Mouse (Mus musculus): Measurements from ENCODE around the gene Tnni3k. TPM values are rescaled to one million over a fixed set of nuclear protein-coding genes. Genes with fewer than 3 reads are reported as not detected.

The Tnni3k gene
- not detected in 2 replicates for total RNA-seq (2015)
- total RNA-seq (2017): not detected in 2 replicates

DNA sequence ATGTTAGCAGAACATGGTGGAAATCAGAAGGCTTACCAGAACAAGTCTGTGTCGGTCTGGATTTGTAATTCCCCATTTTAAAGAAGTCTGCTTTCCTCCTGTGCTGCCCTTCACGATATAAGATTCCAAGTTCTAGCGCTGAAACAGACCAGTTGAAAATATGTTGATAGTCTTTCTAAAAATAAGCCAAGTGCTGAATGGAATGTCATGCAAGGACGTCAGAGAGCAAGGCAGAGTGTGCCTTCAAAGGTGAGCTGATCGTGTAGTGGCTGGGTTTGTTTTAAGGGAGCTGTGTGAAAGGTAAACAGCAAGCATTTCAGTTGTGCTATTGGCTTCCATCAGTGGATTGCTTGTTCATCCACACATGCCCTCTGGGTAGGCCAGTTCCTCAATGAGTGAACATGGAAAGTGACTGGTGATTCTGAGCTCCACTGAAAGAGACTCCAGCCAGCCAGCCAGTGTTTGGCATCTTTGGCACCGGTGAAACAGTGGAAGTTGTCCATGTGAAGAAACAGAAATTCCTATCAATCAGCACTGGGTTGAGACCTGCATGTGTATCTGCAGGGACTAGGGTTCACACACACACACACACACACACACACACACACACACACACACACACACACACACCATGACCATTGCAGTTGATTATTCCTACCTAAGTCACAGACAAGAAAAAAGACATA, at the start of gene Tnni3k:
TSS of gene Tnni3k (minus strand) at position 177 of the 686 bp plus-strand sequence.
- no peak for ATAC-seq (ENCODE audit: poor library complexity, severe bottlenecking)

DNA sequence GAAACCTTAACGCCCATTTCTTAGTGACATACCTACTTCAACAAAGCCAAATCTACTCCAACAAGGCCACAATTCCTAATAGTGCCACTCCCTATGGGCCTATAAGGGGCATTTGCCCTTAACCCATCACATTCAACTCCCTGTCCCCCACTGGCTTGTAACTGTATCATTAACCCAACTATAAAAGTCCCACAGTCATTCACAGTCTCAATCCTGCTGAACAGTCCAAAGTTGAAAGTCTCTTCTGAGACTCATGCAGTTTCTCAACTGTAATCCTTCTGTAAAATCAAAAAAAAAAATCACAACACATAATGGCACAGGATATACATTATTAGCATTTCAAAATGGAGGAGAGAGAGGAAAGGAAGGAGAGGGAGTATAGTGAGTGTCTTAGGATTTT, 44.1 kb upstream of the Tnni3k start:
- no peak for ATAC-seq (ENCODE audit: poor library complexity, severe bottlenecking)

DNA sequence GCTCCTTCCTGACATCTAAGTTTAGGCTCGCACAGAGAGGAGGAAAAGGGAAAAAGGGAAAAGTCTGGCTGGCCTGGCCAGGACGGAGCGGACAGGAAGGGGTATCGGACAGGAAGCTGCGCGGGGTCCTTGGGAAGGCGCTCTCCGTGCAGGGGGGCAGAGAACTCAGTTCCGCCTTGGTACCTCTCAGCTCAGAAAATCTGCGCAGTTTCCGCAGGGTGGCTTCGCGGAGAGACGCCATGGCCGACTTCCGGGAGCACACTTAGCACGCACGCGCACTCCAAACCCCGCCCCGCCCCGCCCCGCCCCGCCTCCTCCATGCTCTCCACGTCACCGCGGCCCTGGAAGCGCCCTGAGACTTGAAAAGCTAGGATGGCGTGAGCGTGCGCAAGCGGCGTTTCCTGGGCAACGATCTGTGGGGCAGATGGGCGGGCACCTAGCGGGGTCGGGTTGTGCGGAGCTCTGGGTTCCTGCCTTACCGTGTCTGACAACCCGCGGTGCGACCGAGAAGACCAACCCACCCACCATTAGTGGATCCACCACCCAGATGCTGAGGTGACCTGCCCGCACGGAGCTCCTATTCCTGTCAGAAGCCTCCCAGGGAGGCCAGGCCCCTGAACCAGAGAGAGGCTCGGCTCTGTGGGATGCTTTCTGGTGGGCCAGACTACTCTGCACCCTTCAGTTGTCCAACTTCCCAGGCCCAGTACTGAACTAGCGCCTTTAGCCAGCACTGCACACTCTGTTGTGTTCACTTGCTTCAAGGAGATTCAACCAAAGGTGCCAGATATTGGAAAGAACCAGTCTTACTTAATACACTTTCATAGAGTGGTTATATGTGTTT, 38.1 kb upstream of the Tnni3k start, which contains the start of the genes Fpgt and Lrriq3:
TSS of gene Fpgt (minus strand) at position 288 of the 841 bp plus-strand sequence.
TSS of gene Lrriq3 (plus strand) at position 319 of the 841 bp plus-strand sequence.
- peak; percentile 91 for ATAC-seq (ENCODE audit: poor library complexity, severe bottlenecking)

DNA sequence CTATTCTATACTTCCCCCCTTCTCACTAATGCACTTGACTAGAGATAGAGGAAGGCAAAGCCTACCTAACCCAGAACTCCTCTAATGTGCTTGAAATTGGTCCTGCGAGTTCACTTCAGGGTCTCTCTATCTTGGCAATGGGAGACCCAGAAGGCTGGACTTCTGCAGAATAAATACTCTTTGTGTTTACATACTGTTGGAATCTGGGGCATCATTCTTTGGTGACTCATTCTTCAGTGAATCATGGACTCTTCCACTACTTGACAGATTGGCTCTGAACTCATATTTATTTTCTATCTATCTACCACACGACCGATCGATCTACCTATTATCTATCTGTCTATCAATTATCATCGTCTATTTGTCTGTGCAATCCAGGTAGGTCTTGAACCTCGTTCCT, 36.9 kb upstream of the Tnni3k start:
- ATAC-seq (ENCODE audit: poor library complexity, severe bottlenecking): no peak

DNA sequence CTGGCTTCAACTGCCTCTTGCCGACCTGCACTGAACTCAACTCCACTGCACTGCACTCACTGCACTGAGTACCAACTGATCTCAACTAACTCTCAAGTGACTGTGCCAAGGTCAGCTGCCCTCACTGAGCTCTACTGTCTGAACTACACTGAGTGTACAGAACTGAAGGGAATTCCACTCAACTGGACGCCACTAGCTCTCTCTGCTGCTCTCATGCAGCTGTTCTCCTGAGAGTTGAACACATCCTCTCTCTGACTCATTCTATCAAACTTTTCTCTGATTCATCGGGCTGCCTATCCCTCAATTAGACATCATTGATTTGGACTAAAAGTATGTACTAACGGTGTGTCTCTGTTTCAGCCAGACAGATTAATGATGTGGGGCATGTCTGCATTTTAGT, 22.7 kb upstream of the Tnni3k start:
- no peak for ATAC-seq (ENCODE audit: poor library complexity, severe bottlenecking)

DNA sequence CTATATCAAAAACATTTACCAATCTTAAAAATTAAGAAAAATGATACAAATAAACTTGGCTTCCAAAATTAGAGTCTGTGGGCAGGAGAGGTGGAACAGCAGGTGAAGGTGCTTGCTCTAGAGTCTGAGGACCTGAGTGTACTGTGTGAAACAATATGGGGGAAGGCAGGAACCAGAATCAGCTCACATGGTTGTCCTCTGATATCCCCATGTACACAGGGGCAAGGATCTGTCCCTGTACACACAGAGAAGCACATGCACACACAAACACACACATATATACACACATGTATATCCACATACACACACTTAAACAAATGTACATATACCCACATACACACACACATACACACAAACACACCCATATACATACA, 4.2 kb upstream of the Tnni3k start:
- no peak for ATAC-seq (ENCODE audit: poor library complexity, severe bottlenecking)

DNA sequence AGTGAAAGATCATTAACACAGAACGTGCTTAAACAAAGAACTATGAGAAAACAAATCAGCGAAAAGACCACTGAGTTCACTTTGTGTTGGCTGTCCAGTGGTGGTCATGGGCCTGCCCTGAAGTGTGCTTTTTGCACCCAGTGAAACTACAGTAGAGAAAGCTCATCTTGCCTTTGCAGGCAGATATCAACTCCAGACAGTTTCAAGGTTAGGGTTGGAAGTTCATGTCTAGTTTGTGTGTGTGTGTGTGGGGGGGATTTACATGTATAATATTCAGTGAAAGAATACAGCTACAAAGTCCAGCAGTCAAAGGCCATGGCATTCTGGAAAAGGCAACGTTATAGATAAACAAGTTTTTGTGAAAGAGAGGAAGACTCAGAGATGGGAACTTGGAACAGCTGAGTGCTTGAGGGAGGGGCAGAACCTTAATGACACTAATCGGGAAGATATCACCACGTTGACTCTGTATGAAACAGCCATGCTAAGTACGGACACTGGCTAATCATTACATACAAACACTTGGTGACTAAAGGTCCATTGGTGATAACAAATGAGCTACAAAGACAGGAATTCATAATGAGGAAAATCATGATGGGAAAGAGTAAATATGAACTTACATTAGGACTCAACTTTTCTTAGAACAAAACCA, 3.7 kb upstream of the Tnni3k start:
- no peak for ATAC-seq (ENCODE audit: poor library complexity, severe bottlenecking)

DNA sequence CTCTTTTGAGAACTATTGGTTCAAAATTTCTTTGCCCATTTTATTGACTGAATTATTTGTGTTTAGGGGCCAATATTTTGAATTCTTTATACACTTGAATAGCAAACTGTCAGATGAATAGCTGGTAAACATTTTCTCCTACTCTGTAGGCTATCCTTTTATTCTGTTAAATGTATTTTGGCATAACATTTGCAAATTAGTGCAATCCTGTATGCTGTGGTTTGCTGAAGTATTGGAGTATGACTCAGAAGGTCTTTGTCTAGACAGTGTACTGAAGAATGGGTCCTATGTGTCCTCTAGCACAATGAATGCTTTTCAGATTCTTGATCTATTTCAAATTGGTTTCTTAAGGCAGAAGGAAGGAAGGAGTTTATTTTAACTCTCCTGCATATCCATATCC, 2.4 kb upstream of the Tnni3k start:
- ATAC-seq (ENCODE audit: poor library complexity, severe bottlenecking): no peak

DNA sequence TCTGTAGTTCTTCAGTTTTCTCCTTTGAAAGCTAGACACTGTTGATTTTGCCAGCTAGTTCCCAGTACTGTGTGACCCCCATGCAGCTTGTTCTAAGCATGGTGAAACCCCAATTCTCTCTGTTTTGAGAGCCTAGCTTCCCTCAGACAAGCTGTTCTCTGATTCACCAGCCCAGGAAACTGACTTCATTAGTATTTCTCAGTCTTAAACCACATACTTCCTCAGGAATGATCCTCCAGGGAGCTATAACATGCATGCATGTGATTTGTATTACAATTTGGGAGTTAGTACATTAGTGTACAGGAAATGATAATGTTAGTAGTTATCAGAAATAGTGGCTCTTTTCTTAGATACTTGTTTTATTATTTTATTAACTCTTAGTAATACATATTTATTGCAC, 1.4 kb upstream of the Tnni3k start:
- no peak for ATAC-seq (ENCODE audit: poor library complexity, severe bottlenecking)

DNA sequence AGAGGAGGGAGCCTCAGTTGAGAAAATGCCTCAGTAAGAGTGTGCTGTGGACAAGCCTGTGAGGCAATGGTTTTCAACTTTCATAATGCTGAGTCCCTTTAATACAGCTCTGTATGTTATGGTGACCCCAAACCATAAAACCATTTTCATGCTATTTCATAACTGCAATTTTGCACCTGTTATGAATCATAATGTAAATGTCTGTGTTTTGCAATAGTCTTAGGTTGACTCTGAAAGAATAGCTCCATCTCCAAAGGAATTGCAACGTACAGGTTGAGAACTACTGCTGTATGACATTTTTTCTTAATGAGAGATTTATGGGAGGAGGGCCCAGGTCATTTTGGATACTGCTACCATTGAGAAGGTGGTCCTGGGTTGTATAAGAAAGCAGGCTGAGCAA, 2.0 kb downstream of the Tnni3k start:
- no peak for ATAC-seq (ENCODE audit: poor library complexity, severe bottlenecking)

DNA sequence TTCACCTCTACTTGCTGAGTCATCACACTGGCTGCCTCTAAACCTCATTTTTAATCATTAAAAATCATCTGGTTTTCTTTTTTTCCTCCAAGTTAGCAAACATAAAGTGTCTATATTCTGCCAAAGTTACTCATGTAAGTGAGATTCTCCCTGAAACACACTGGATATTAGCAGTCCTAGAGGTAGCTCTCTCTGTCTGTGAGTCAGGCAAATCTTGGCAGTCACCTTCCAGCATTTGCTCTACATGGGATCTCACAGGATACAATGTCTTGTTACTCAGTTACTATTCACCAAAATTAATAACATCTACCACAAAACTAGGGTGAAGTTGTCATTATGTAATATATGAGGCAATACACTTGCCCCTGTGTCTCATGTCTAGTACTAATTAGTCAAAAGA, 3.2 kb downstream of the Tnni3k start:
- no peak for ATAC-seq (ENCODE audit: poor library complexity, severe bottlenecking)

DNA sequence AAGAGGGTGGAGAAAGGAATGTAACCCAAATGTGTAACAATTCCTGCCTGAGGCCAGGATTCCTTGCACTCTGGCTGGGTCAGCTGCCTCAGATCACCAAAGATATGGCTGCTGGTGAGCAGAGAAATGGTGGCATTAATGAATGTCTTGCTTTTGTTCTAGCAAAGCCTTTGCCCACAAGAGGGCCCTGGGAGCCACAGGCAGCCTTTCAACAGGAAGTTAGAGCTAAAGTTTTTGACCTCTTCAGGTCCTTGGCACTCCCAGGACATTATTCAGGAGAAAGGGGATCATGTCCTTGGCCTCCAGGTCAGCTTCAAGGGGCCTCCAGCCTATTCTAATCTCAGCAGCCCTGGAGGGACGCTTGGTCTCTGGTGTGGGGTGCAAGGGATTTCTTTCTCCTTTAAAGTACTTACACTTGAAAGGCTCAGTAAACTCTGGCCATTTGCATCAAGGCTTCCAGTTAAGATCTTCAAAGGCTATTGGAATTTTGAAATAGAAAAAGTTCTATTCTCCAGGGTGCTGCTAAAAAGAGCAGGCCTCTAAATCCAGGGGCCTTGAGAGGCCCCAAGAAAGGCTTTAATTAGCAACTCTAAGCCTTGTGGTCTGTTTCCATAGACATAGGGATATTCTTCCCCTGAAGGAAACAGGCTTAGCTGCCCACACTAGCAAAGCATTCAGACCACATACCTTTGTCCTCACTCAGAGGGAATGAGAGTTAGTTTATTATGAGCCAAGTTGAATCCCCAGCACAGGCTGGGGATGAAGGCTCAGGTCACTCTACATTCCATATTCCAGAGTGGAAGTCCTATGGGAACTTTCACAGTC, 16.0 kb downstream of the Tnni3k start:
- ATAC-seq (ENCODE audit: poor library complexity, severe bottlenecking): no peak

DNA sequence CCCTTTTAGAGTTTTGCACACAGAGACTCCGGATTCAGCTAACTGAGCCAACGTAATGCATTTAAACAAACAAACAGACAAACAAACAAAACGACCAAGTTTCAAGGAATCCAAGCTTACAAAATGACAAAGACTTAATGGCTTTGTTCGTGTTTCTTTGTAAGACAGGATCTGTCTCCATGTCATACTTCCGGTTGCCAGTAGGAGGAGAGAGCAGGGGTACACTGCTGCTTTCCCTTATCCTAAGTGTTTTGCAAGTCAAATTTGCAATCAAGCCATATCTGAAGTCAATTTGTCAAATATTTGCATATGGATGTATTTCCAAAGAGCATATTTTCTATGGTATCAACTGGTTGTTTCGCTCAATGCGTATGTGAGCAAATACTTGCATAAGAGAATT, 20.9 kb downstream of the Tnni3k start:
- ATAC-seq (ENCODE audit: poor library complexity, severe bottlenecking): no peak

DNA sequence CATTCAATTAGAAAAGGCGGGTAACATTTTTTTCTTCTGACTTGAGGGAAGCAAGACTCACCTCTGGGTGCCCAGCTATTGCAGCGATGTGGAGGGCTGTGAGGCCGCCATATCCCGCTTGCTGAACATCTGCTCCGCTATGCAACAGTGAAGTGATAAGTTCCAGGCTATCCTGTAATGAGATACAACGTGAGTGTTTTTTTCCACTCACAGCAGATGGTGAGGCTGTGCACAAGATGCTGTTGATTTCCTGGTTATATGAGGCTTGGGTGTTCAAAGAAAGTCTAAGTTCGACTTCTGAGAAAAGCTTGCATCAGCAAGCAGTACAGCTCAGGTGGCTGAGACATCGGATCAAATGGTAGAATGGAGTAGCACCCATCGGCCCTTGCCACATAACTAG, 25.0 kb downstream of the Tnni3k start:
- ATAC-seq (ENCODE audit: poor library complexity, severe bottlenecking): no peak

DNA sequence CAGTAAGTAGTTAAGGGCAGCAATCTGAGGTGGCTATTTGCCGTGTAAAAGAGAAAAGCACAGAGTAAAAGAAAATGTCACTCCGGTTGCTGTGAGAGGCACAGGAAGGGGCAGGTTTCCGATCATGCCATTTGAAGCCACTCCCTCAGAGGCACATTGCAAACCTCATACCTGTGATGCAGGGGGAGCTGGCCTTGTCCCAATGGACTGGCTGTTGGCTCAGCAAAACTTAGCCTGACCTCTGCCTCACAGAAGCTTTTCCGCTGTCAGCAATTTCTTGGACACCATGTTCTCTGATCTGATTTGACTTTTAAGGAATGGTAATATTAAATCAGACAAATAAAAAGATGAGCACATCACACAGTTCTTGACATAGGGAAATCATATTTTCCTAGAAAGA, 52.4 kb downstream of the Tnni3k start:
- no peak for ATAC-seq (ENCODE audit: poor library complexity, severe bottlenecking)

DNA sequence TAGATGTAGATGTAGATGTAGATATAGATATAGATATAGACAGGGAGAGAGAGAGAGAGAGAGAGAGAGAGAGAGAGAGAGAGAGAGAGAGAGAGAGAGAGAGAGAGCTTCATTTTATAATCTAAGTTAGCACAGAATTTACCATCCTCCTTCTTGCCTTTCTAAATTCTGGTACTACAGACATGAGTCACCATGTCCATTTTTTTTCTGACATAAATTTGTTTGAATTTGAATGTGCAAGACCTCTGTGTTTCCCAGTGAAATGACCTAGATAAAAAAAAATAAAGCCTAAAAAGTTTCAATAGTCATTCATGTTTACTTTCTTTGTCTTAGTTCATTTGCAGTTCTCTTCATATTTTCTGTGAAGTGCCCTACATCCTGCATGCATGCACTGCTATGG, 54.2 kb downstream of the Tnni3k start:
- no peak for ATAC-seq (ENCODE audit: poor library complexity, severe bottlenecking)

DNA sequence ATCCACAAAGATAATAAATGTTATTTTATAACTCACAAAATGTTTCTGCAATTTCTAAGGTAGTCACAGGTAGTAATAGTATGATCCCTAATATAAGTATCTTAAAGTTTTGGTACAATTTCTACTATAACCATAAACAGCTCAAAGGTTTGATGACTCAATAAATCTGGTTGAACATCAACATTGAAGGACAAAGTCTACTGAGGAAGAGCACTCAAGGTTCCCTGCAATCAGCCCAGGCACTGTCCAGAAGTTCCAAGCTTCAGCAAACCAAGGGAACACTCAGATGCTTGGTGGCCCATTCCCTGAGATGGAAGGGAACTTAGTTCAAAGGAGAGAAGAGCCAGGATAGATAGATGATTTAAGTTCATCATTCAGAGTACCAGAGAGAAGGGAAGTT, 62.5 kb downstream of the Tnni3k start:
- ATAC-seq (ENCODE audit: poor library complexity, severe bottlenecking): no peak

DNA sequence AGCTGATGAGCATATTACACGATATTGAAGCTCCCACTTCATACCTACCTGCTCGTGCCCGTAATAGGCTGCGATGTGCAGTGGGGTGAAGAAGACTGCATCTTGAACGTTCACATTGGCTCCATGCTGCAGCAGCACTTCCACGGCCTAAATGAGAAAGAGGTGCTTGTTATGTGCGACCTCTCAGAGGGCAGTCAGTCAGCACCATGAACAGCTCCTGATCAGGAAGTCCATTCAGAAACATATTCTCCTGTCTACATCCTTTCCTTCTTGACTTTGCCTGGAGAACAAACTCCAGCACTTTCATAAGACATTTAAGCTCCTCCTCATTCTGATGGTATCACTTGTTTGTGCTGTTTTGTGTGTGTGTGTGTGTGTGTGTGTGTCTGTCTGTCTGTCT, 76.1 kb downstream of the Tnni3k start:
- ATAC-seq (ENCODE audit: poor library complexity, severe bottlenecking): no peak

DNA sequence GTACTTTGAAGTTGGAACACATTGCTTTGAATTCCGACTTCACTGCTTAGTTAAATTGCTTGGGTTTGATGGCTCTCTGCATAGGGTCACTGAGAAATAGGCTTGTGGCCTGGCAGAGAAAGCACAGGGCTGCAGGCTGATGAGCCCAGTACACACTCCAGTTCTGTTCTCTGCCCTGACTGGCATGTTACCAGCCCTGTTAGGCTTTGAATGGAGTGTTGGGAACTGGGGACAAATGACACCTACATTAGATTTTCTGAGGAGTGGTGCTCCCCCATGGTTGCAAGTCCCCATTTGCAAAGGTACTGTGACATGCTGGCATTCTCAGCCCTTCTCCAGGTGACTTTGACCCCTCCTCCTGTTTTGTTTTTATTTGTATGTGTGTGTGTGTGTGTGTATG, 83.6 kb downstream of the Tnni3k start:
- ATAC-seq (ENCODE audit: poor library complexity, severe bottlenecking): no peak

DNA sequence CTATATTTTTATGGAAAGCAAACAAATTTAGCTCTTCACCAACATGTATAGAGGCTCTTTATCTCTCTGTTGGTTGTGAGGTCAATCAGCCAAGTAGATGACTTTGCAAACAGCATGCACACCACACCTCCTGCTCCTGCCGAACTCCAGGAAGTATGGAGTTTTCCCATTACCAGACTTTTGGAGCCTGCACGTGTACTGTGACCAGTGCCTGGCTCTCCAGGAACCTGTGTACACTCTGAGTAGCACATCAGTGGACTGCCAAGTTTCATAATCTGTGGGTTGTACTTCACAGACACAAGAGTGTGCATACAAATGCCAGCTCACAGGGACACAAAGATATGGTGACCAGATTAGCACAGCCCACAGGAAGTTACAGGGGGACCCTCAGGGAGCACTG, 84.2 kb downstream of the Tnni3k start:
- ATAC-seq (ENCODE audit: poor library complexity, severe bottlenecking): no peak

DNA sequence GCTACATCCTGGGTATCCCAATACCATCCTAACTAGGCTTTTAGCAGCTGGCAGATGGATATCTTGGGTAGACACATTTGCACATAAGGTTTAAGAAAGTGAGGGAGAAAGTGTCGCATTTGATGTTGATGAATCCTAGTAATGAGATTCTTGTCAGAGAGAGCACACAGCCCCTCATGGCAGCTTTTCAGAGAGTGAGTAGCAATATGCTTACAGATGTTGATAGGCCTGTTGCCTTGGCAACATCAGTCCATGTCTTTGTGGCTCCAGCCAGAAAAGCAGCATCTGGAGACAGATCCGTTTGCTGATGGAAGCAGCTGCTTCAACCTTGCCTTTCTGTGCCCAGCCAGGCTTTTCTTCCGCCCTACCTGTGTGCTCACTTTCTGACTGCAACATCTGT, 93.9 kb downstream of the Tnni3k start:
- ATAC-seq (ENCODE audit: poor library complexity, severe bottlenecking): no peak

Data from megakaryocyte, adult 5-6 weeks (primary cell).